Mouse (Mus musculus): Measurements from ENCODE around the gene Tspan33. TPM values are rescaled to one million over a fixed set of nuclear protein-coding genes. Genes with fewer than 3 reads are reported as not detected.

The Tspan33 gene
- 19.0 and 19.2 TPM in 2 replicates for polyA plus RNA-seq (2015; fragmentation: Nextera tagmentation; extraction: Ambion mirVana)

DNA sequence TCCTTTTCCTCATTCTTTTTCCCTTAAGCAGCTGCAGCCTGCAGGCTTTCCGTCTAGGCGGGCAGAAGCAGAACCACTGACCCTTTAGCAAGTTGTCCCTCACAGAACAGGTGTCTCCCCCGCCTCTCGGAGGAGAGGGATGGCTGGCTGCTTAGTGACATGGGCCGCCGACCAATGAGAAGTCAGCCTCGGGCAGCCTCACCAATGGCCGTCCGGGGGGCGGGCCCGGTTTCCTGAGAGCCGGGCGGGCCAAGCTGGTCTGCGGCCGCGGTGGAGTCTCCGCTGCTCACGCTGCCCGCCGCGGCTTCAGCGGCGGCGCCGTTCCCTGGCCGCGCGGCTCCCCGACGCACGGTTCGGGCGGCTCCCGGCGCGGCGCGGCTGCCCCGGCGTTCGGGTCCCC lies at the start of gene Tspan33:
Gene Tspan33 (plus strand): TSS at position 270 of the 400 bp plus-strand sequence.
- Histone ChIP-seq H3K27ac (peak within 1 kb of the TSS; percentile 69), H3K27me3 (peaks cover 39% of the 10 kb centered on the region), H3K4me1 (peaks cover 19% of the 10 kb centered on the region), H3K36me3 (no peaks in the 10 kb centered on the region), H3K9me3 (replicated peaks) (no peaks in the 10 kb centered on the region), H3K9ac (peak within 1 kb of the TSS; percentile 80), H3K4me2 (peak within 1 kb of the TSS; percentile 88), H3K4me3 (replicated peaks) (peak within 1 kb of the TSS; percentile 76)
- peak; percentile 97 for ATAC-seq (replicated peaks; ENCODE audit: low FRiP score)
- under 1% methylated on average over 33 of the region's 41 CpGs for WGBS

DNA sequence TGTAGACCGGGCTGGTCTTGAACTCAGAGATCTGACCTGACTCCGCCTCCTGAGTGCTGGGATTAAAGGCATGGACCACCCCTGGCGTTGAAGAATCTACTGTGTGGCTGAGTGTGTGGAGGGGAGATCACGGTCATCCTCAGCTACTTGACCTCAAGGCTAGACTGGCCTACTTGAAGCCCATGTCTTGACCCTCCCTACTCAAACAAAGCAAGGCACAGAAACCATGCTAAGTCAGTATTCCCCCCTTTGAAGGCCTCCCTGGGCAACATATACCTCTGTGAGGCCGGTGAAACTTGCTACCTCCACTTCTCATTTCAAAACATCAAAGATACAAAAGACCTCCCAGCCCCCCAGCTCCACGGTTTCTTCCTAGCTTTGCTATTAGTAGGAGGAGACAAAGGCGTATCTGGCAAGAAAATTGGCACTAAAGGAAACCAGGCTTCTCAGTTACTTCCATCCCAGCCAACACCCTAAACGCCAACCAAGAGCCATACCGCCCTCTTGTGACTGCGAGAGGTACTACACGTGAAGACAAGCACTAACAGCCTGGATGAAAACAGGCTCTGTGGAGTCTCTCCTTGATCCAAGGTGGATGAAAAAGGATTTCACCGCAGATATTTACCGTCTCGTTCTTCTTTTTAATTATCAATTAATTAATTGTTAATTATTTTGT lies 44.4 kb upstream of the Tspan33 start:
- no peaks in the 10 kb centered on the region for H3K9me3 ChIP-seq (replicated peaks)
- no peaks in the 10 kb centered on the region for H3K36me3 ChIP-seq
- WGBS = 27% methylated on average over 14 of the region's 14 CpGs
- peak; percentile 73; the same call in 1 of the 2 replicates for ATAC-seq (replicated peaks; ENCODE audit: low FRiP score)
- H3K9ac ChIP-seq = no peak overlapping the region
- no peak overlapping the region for H3K4me3 ChIP-seq (replicated peaks)
- peaks cover 2% of the 10 kb centered on the region for H3K4me1 ChIP-seq
- no peaks in the 10 kb centered on the region for H3K27me3 ChIP-seq
- H3K4me2 ChIP-seq = no peak overlapping the region
- no peak overlapping the region for H3K27ac ChIP-seq

DNA sequence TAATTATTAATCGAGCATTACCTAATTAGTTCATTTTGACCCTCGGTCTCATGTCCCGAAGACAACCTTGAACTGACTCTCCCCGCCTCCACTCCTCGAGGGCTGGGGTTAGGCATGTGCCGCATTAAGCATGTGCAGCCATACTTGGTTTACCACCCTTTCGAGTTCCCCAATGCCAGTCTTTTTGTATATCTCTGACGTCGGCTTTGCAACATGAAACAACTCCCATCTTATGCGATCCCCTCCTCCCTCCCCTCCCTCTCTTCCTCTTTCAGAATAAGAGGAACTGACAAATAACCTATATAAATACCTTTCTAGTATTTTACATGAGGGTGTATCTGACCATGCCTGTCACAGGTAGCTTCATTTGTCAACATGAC lies 43.9 kb upstream of the Tspan33 start:
- 0 out of 2 replicates have a peak, but pooled peaks have one; percentile 29 for ATAC-seq (replicated peaks; ENCODE audit: low FRiP score)
- no peaks in the 10 kb centered on the region for H3K9me3 ChIP-seq (replicated peaks)
- no peak overlapping the region for H3K27ac ChIP-seq
- H3K36me3 ChIP-seq = no peaks in the 10 kb centered on the region
- WGBS = 70% methylated on average over 10 of the region's 10 CpGs
- H3K9ac ChIP-seq = no peak overlapping the region
- peaks cover 2% of the 10 kb centered on the region for H3K4me1 ChIP-seq
- no peak overlapping the region for H3K4me2 ChIP-seq
- H3K27me3 ChIP-seq = no peaks in the 10 kb centered on the region
- H3K4me3 ChIP-seq (replicated peaks) = no peak overlapping the region

GRCm38 (mm10) chr6:29653271-29653670 lies 40.8 kb upstream of the Tspan33 start:
- no peak overlapping the region for H3K27ac ChIP-seq
- no peak overlapping the region for H3K4me2 ChIP-seq
- ATAC-seq (replicated peaks; ENCODE audit: low FRiP score) = no peak
- H3K9ac ChIP-seq = no peak overlapping the region
- H3K27me3 ChIP-seq = no peaks in the 10 kb centered on the region
- H3K4me1 ChIP-seq = peaks cover 2% of the 10 kb centered on the region
- H3K9me3 ChIP-seq (replicated peaks) = no peaks in the 10 kb centered on the region
- H3K4me3 ChIP-seq (replicated peaks) = no peak overlapping the region
- no peaks in the 10 kb centered on the region for H3K36me3 ChIP-seq

DNA sequence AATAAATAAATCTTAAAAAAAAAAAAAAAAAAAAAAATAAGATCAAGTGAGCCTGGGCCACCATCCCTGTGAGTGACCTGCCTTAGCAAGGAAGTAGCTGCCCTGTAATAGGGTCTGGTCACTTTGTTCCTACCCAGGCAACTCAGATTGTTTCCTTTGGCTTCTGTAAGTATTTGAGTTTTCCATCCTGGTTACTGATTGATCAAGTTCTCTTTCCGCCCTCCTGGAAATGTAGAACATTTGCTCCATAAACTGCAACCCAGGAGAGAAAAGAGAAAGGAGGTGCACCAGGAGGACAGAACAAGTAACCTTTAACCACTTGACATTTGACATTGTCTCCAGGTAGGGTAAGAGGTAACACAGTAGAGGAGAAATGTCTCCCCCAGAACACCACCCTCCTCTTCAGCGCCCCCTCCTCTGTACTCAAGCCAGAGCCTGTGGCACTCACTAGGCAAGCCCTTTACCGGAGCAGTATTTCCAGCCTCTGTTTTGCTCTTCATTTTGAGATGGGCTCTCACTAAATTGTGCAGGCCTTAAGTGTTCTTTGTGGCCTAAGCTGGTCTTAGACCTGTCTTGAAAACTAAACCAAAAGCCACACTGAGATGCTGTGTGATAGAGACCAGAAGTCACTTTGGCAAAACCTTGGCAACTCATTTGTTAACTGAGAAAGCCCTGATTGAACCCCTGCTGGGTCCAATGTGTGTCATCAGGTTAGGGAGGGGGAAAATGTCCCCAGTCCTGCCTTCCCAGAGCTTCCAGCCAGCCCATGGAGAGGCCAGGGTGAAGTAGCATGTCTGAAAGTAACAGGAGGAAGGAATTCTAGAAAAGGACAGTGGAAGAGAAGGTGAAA lies 35.2 kb upstream of the Tspan33 start:
- Histone ChIP-seq H3K4me2 (no peak overlapping the region), H3K27ac (peak overlapping the region; percentile 91), H3K9me3 (replicated peaks) (no peaks in the 10 kb centered on the region), H3K9ac (no peak overlapping the region), H3K4me1 (peaks cover 15% of the 10 kb centered on the region), H3K27me3 (no peaks in the 10 kb centered on the region), H3K36me3 (no peaks in the 10 kb centered on the region), H3K4me3 (replicated peaks) (no peak overlapping the region)
- peak; percentile 65 for ATAC-seq (replicated peaks; ENCODE audit: low FRiP score)
- WGBS = 74% methylated on average over 3 of the region's 3 CpGs

- H3K9me3 ChIP-seq (replicated peaks) = no peaks in the 10 kb centered on the region
- H3K27ac ChIP-seq = peak overlapping the region; percentile 91
- H3K9ac ChIP-seq = no peak overlapping the region
- ATAC-seq (replicated peaks; ENCODE audit: low FRiP score) = no peak
- no peak overlapping the region for H3K4me2 ChIP-seq
- 76% methylated on average over 2 of the region's 2 CpGs for WGBS
- H3K27me3 ChIP-seq = no peaks in the 10 kb centered on the region
- no peak overlapping the region for H3K4me3 ChIP-seq (replicated peaks)
- no peaks in the 10 kb centered on the region for H3K36me3 ChIP-seq
- peaks cover 15% of the 10 kb centered on the region for H3K4me1 ChIP-seq
Measured at GRCm38 (mm10) chr6:29659964-29660363, 34.1 kb upstream of the Tspan33 start.

- Histone ChIP-seq H3K4me1 (peaks cover 15% of the 10 kb centered on the region), H3K4me2 (no peak overlapping the region), H3K9ac (no peak overlapping the region), H3K9me3 (replicated peaks) (no peaks in the 10 kb centered on the region), H3K36me3 (no peaks in the 10 kb centered on the region), H3K27me3 (no peaks in the 10 kb centered on the region), H3K27ac (peak overlapping the region; percentile 91), H3K4me3 (replicated peaks) (no peak overlapping the region)
- ATAC-seq (replicated peaks; ENCODE audit: low FRiP score) = peak; percentile 90
- 41% methylated on average over 11 of the region's 11 CpGs for WGBS
Measured at GRCm38 (mm10) chr6:29660662-29661307, 33.2 kb upstream of the Tspan33 start.

GRCm38 (mm10) chr6:29667266-29667665 lies 26.8 kb upstream of the Tspan33 start:
- no peaks in the 10 kb centered on the region for H3K27me3 ChIP-seq
- no peak for ATAC-seq (replicated peaks; ENCODE audit: low FRiP score)
- no peak overlapping the region for H3K4me2 ChIP-seq
- 72% methylated on average over 6 of the region's 6 CpGs for WGBS
- H3K36me3 ChIP-seq = no peaks in the 10 kb centered on the region
- H3K27ac ChIP-seq = no peak overlapping the region
- H3K9ac ChIP-seq = no peak overlapping the region
- H3K4me1 ChIP-seq = peaks cover 8% of the 10 kb centered on the region
- no peaks in the 10 kb centered on the region for H3K9me3 ChIP-seq (replicated peaks)
- no peak overlapping the region for H3K4me3 ChIP-seq (replicated peaks)

DNA sequence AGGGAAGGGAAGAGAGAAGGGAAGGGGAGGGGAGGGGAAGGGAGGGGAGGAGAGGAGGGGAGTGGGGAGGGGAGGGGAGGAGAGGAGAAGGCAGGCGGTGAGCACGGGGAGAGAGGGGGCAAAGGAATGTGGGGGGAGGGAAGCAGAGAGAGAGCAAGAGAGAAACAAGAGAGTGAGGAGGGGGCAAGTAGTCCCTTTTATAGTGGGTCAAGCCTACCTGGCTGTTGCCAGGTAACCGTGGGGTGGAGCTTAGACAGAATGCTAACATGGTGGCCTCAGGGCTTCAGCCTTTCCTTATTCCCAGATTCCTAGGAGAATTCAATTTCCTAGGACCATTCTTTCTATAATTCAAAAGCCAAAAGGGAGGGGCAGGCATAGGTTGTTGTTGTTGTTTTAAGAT lies 22.3 kb upstream of the Tspan33 start:
- Histone ChIP-seq H3K36me3 (no peaks in the 10 kb centered on the region), H3K4me3 (replicated peaks) (no peak overlapping the region), H3K4me1 (peaks cover 8% of the 10 kb centered on the region; the same call in 1 of the 2 replicates), H3K27me3 (no peaks in the 10 kb centered on the region), H3K4me2 (no peak overlapping the region), H3K9ac (no peak overlapping the region), H3K9me3 (replicated peaks) (no peaks in the 10 kb centered on the region), H3K27ac (no peak overlapping the region)
- no peak for ATAC-seq (replicated peaks; ENCODE audit: low FRiP score)
- WGBS = 10% methylated on average over 3 of the region's 3 CpGs

DNA sequence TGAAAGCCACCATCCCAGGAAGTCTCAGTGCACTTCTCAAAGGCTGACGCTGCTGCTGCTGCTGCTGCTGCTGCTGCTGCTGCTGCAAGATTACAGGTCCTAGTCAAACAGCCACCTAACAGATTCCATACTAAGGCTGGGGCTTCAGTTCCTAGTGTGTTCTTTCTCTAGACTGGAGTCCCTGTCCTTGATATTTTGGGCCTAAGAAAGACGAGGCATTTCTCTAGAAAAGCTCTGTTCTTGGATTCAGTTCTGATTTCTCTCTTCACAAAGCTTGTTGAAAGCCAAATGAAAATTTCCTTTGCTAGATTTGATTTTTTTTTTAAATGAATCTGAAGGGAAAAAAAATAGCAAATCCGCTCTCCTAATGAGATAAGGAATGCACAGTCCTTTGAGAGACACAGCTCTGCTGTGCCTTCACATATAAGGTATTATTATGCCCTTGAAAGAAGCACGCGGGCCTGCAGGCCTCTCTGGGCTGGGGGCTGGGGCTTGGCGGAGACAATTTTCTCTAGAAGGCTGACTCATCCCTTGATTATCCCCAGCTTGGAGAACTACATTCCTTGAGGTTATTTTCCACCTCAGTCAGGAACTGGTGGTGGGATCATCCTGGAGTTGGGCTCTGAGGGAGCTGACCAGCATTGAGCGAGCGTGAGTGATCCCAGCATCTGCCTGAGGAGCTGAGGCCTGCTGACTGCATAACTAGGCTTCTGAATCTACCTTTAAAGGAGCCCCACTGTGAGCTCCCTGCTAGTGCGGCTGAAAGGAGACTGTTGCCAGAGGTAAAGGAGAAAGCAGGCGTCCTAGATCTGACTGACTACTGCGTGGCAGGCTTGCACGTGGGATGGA lies 21.2 kb upstream of the Tspan33 start:
- H3K27me3 ChIP-seq = no peaks in the 10 kb centered on the region
- peaks cover 8% of the 10 kb centered on the region; the same call in 1 of the 2 replicates for H3K4me1 ChIP-seq
- H3K4me3 ChIP-seq (replicated peaks) = no peak overlapping the region
- H3K4me2 ChIP-seq = no peak overlapping the region
- no peak overlapping the region for H3K9ac ChIP-seq
- no peaks in the 10 kb centered on the region for H3K36me3 ChIP-seq
- no peaks in the 10 kb centered on the region for H3K9me3 ChIP-seq (replicated peaks)
- 0 out of 2 replicates have a peak overlapping the region, but pooled peaks have one; percentile 45 for H3K27ac ChIP-seq
- ATAC-seq (replicated peaks; ENCODE audit: low FRiP score) = no peak
- 41% methylated on average over 12 of the region's 12 CpGs for WGBS

GRCm38 (mm10) chr6:29673739-29674138 lies 20.3 kb upstream of the Tspan33 start:
- Histone ChIP-seq H3K27ac (no peak overlapping the region), H3K4me3 (replicated peaks) (no peak overlapping the region), H3K27me3 (no peaks in the 10 kb centered on the region), H3K4me1 (peaks cover 8% of the 10 kb centered on the region; the same call in 1 of the 2 replicates), H3K36me3 (no peaks in the 10 kb centered on the region), H3K9ac (no peak overlapping the region), H3K4me2 (no peak overlapping the region), H3K9me3 (replicated peaks) (no peaks in the 10 kb centered on the region)
- no peak for ATAC-seq (replicated peaks; ENCODE audit: low FRiP score)
- 47% methylated on average over 2 of the region's 2 CpGs for WGBS

Data from kidney, embryonic 15.5 days (tissue).